Mouse (Mus musculus): ENCODE data around the gene Galnt14. TPM values are rescaled to one million over a fixed set of nuclear protein-coding genes. Genes with fewer than 3 reads are reported as not detected.

The Galnt14 gene
- polyA plus RNA-seq, 1 experiment from 2014 or later: 0.32 TPM

- no peak overlapping the region for H3K4me2 ChIP-seq
- 55% methylated on average over 5 of the region's 5 CpGs for WGBS
- no peaks in the 10 kb centered on the region for H3K9me3 ChIP-seq
- no peaks in the 10 kb centered on the region for H3K27me3 ChIP-seq (replicated peaks)
- H3K4me1 ChIP-seq: no peaks in the 10 kb centered on the region
- no peak overlapping the region for H3K9ac ChIP-seq
- no peak overlapping the region for H3K4me3 ChIP-seq (replicated peaks)
- no peaks in the 10 kb centered on the region for H3K36me3 ChIP-seq
- ATAC-seq (ENCODE audit: insufficient read depth, low FRiP score, low read depth): no peak
- no peak overlapping the region for H3K27ac ChIP-seq
These were observed 107.4 kb downstream of the Galnt14 start for GRCm38 (mm10) chr17:73602552-73603478.

GRCm38 (mm10) chr17:73599923-73600322 lies 110.3 kb downstream of the Galnt14 start:
- no peak overlapping the region for H3K4me3 ChIP-seq (replicated peaks)
- WGBS: 74% methylated on average over 6 of the region's 6 CpGs
- no peaks in the 10 kb centered on the region for H3K27me3 ChIP-seq (replicated peaks)
- no peak overlapping the region for H3K27ac ChIP-seq
- H3K4me1 ChIP-seq: no peaks in the 10 kb centered on the region
- no peak for ATAC-seq (ENCODE audit: insufficient read depth, low FRiP score, low read depth)
- H3K4me2 ChIP-seq: no peak overlapping the region
- H3K9me3 ChIP-seq: no peaks in the 10 kb centered on the region
- H3K9ac ChIP-seq: no peak overlapping the region
- no peaks in the 10 kb centered on the region for H3K36me3 ChIP-seq

GRCm38 (mm10) chr17:73592081-73592480 lies 118.2 kb downstream of the Galnt14 start:
- Histone ChIP-seq H3K9ac (no peak overlapping the region), H3K4me2 (no peak overlapping the region), H3K9me3 (no peaks in the 10 kb centered on the region), H3K27me3 (replicated peaks) (no peaks in the 10 kb centered on the region), H3K27ac (no peak overlapping the region), H3K4me3 (replicated peaks) (no peak overlapping the region), H3K36me3 (no peaks in the 10 kb centered on the region), H3K4me1 (peaks cover 6% of the 10 kb centered on the region; the same call in 1 of the 2 replicates)
- 68% methylated on average over 2 of the region's 2 CpGs for WGBS
- ATAC-seq (ENCODE audit: insufficient read depth, low FRiP score, low read depth): no peak

- no peak for ATAC-seq (ENCODE audit: insufficient read depth, low FRiP score, low read depth)
- H3K9me3 ChIP-seq: no peaks in the 10 kb centered on the region
- H3K27ac ChIP-seq: no peak overlapping the region
These were observed 122.7 kb downstream of the Galnt14 start for GRCm38 (mm10) chr17:73587573-73587972.

GRCm38 (mm10) chr17:73574186-73574585 lies 136.1 kb downstream of the Galnt14 start:
- no peak overlapping the region for H3K27ac ChIP-seq
- 50% methylated on average over 1 of the region's 1 CpGs for WGBS
- no peak overlapping the region for H3K4me3 ChIP-seq (replicated peaks)
- no peaks in the 10 kb centered on the region for H3K36me3 ChIP-seq
- H3K9me3 ChIP-seq: no peaks in the 10 kb centered on the region
- H3K9ac ChIP-seq: no peak overlapping the region
- no peak overlapping the region for H3K4me2 ChIP-seq
- H3K27me3 ChIP-seq (replicated peaks): no peaks in the 10 kb centered on the region
- no peak for ATAC-seq (ENCODE audit: insufficient read depth, low FRiP score, low read depth)
- no peaks in the 10 kb centered on the region for H3K4me1 ChIP-seq

More at GRCm38 (mm10) chr17:73587573-73587972, 122.7 kb downstream of the Galnt14 start:
- WGBS: 42% methylated on average over 6 of the region's 6 CpGs
- H3K36me3 ChIP-seq: no peaks in the 10 kb centered on the region
- H3K27me3 ChIP-seq (replicated peaks): no peaks in the 10 kb centered on the region
- no peak overlapping the region for H3K9ac ChIP-seq
- H3K4me1 ChIP-seq: peaks cover 8% of the 10 kb centered on the region; the same call in 1 of the 2 replicates
- no peak overlapping the region for H3K4me3 ChIP-seq (replicated peaks)
- no peak overlapping the region for H3K4me2 ChIP-seq

GRCm38 (mm10) chr17:73572881-73573280 lies 137.4 kb downstream of the Galnt14 start:
- no peaks in the 10 kb centered on the region for H3K4me1 ChIP-seq

GRCm38 (mm10) chr17:73572440-73572839 lies 137.8 kb downstream of the Galnt14 start:
- Histone ChIP-seq H3K9me3 (no peaks in the 10 kb centered on the region), H3K4me1 (no peaks in the 10 kb centered on the region), H3K4me2 (no peak overlapping the region), H3K9ac (no peak overlapping the region), H3K27ac (no peak overlapping the region), H3K27me3 (replicated peaks) (no peaks in the 10 kb centered on the region), H3K4me3 (replicated peaks) (no peak overlapping the region), H3K36me3 (no peaks in the 10 kb centered on the region)
- 69% methylated on average over 5 of the region's 5 CpGs for WGBS
- no peak for ATAC-seq (ENCODE audit: insufficient read depth, low FRiP score, low read depth)

More at GRCm38 (mm10) chr17:73572881-73573280, 137.4 kb downstream of the Galnt14 start:
- H3K4me3 ChIP-seq (replicated peaks): no peak overlapping the region
- no peak overlapping the region for H3K27ac ChIP-seq
- ATAC-seq (ENCODE audit: insufficient read depth, low FRiP score, low read depth): no peak
- no peak overlapping the region for H3K9ac ChIP-seq
- H3K36me3 ChIP-seq: no peaks in the 10 kb centered on the region
- H3K9me3 ChIP-seq: no peaks in the 10 kb centered on the region
- H3K4me2 ChIP-seq: no peak overlapping the region
- no peaks in the 10 kb centered on the region for H3K27me3 ChIP-seq (replicated peaks)
- 55% methylated on average over 5 of the region's 5 CpGs for WGBS

- H3K9me3 ChIP-seq: no peaks in the 10 kb centered on the region
- no peak overlapping the region for H3K4me3 ChIP-seq (replicated peaks)
- H3K36me3 ChIP-seq: no peaks in the 10 kb centered on the region
- H3K27me3 ChIP-seq (replicated peaks): no peaks in the 10 kb centered on the region
- 60% methylated on average over 4 of the region's 4 CpGs for WGBS
- no peak overlapping the region for H3K9ac ChIP-seq
- no peak for ATAC-seq (ENCODE audit: insufficient read depth, low FRiP score, low read depth)
- H3K27ac ChIP-seq: no peak overlapping the region
- H3K4me2 ChIP-seq: no peak overlapping the region
- no peaks in the 10 kb centered on the region for H3K4me1 ChIP-seq
These were observed 138.3 kb downstream of the Galnt14 start for GRCm38 (mm10) chr17:73571961-73572360.

- no peaks in the 10 kb centered on the region for H3K36me3 ChIP-seq
- no peaks in the 10 kb centered on the region for H3K27me3 ChIP-seq (replicated peaks)
- H3K9me3 ChIP-seq: no peaks in the 10 kb centered on the region
- no peaks in the 10 kb centered on the region for H3K4me1 ChIP-seq
- WGBS: 40% methylated on average over 9 of the region's 9 CpGs
- no peak overlapping the region for H3K4me3 ChIP-seq (replicated peaks)
- H3K9ac ChIP-seq: no peak overlapping the region
- H3K4me2 ChIP-seq: no peak overlapping the region
- no peak overlapping the region for H3K27ac ChIP-seq
- ATAC-seq (ENCODE audit: insufficient read depth, low FRiP score, low read depth): no peak
These were observed 142.0 kb downstream of the Galnt14 start for GRCm38 (mm10) chr17:73568204-73568603.

- no peaks in the 10 kb centered on the region for H3K27me3 ChIP-seq (replicated peaks)
- no peak overlapping the region for H3K9ac ChIP-seq
- H3K9me3 ChIP-seq: no peaks in the 10 kb centered on the region
- H3K4me2 ChIP-seq: no peak overlapping the region
- H3K27ac ChIP-seq: no peak overlapping the region
- ATAC-seq (ENCODE audit: insufficient read depth, low FRiP score, low read depth): no peak
- no peak overlapping the region for H3K4me3 ChIP-seq (replicated peaks)
- WGBS: 48% methylated on average over 3 of the region's 3 CpGs
- no peaks in the 10 kb centered on the region for H3K36me3 ChIP-seq
- no peaks in the 10 kb centered on the region for H3K4me1 ChIP-seq
These were observed 149.1 kb downstream of the Galnt14 start for GRCm38 (mm10) chr17:73561149-73561548.

GRCm38 (mm10) chr17:73560208-73560784 lies 150.0 kb downstream of the Galnt14 start:
- Histone ChIP-seq H3K4me1 (no peaks in the 10 kb centered on the region), H3K4me2 (no peak overlapping the region), H3K9ac (no peak overlapping the region), H3K27me3 (replicated peaks) (no peaks in the 10 kb centered on the region), H3K9me3 (no peaks in the 10 kb centered on the region), H3K4me3 (replicated peaks) (no peak overlapping the region), H3K36me3 (no peaks in the 10 kb centered on the region), H3K27ac (no peak overlapping the region)
- WGBS: 64% methylated on average over 5 of the region's 5 CpGs
- no peak for ATAC-seq (ENCODE audit: insufficient read depth, low FRiP score, low read depth)

- ATAC-seq (ENCODE audit: insufficient read depth, low FRiP score, low read depth): no peak
- Histone ChIP-seq H3K27me3 (replicated peaks) (no peaks in the 10 kb centered on the region), H3K4me3 (replicated peaks) (no peak overlapping the region), H3K36me3 (no peaks in the 10 kb centered on the region), H3K9me3 (no peaks in the 10 kb centered on the region), H3K4me2 (no peak overlapping the region), H3K4me1 (no peaks in the 10 kb centered on the region), H3K27ac (no peak overlapping the region), H3K9ac (no peak overlapping the region)
- 60% methylated on average over 4 of the region's 4 CpGs for WGBS
These were observed 150.8 kb downstream of the Galnt14 start for GRCm38 (mm10) chr17:73559498-73559897.
